Mouse (Mus musculus) CH12.LX (cell line): Measurements from ENCODE around the gene Sh3tc1.

Source experiments
- CTCF ChIP-seq, 2 experiments: IDR thresholded peaks in 1 of 2; conservative IDR thresholded peaks in 1 of 2; 2 replicates each; pipeline ENCODE4 v1.5.1; 2011 to 2012; ENCODE audit warnings: low read depth in 2 of 2, low read length in 2 of 2, improper control_type of control experiment in 1 of 2, inconsistent platforms in 1 of 2, mild to moderate bottlenecking in 1 of 2, moderate library complexity in 1 of 2
- ETS1 ChIP-seq: conservative IDR thresholded peaks from 2 replicates; pipeline ENCODE4 v1.6.1; 2012; ENCODE audit warnings: low read depth, mild to moderate bottlenecking, inconsistent platforms, low read length, improper control_type of control experiment, moderate library complexity
- TBP ChIP-seq: conservative IDR thresholded peaks from 2 replicates; pipeline ENCODE4 v1.6.1; 2011; ENCODE audit warnings: low read depth, low read length, improper control_type of control experiment
- ZMIZ1 ChIP-seq: IDR thresholded peaks from 2 replicates; pipeline ENCODE4 v1.6.1; 2012; ENCODE audit warnings: low read depth, mild to moderate bottlenecking, inconsistent platforms, low read length, improper control_type of control experiment

- TF ChIP-seq ZMIZ1 (no peak), ETS1 (no peak), CTCF (conservative IDR thresholded peaks at IDR 0.05 in 1 of 2, IDR thresholded peaks at IDR 0.05 in 1 of 2; ENCODE audit: low read depth in 2 of 2, low read length in 2 of 2) (no peak), TBP (no peak)
Measured at GRCm38 (mm10) chr5:35749416-35749815, 9.6 kb upstream of the Sh3tc1 start.
